In genomic region chr6:55565260-55566209, GRCm38 (mm10) we compare ENCODE assay signal across 10 mouse cellular contexts.
"Had no signal": no experiment of that assay in that cellular context is flagged by ENCODE, and none has a peak within 500 bp of the region (broad histone marks: within the 10 kb centered on the region; RNA-seq: fewer than 3 reads in every experiment).

No protein-coding gene starts in this region.

- H3K9me3 ChIP-seq: limb, embryonic 15.5 days; liver, embryonic 12.5 days; midbrain, embryonic 12.5 days had no signal

- DNase-seq: kidney, adult 18-20 months; kidney, postnatal 10 days; lung, postnatal 10 days; lung, postnatal 4 days; right cerebral cortex, postnatal 14 days; thymus, postnatal 4 days had no signal

- ATAC-seq: liver, embryonic 12.5 days had no signal

- H3K27ac ChIP-seq: limb, embryonic 15.5 days; liver, embryonic 12.5 days; midbrain, embryonic 12.5 days had no signal

- H3K36me3 ChIP-seq: limb, embryonic 15.5 days; liver, embryonic 12.5 days; midbrain, embryonic 12.5 days had no signal

- H3K9ac ChIP-seq: limb, embryonic 15.5 days; liver, embryonic 12.5 days; lung, embryonic 14.5 days; midbrain, embryonic 12.5 days had no signal

- H3K4me2 ChIP-seq: limb, embryonic 15.5 days; liver, embryonic 12.5 days; lung, embryonic 14.5 days; midbrain, embryonic 12.5 days had no signal

- H3K4me1 ChIP-seq: limb, embryonic 15.5 days; liver, embryonic 12.5 days; midbrain, embryonic 12.5 days had no signal

- H3K4me3 ChIP-seq: limb, embryonic 15.5 days; liver, embryonic 12.5 days; midbrain, embryonic 12.5 days had no signal

- H3K27me3 ChIP-seq: limb, embryonic 15.5 days; liver, embryonic 12.5 days; midbrain, embryonic 12.5 days had no signal
